Mouse (Mus musculus) heart, embryonic 11.5 days (tissue): ENCODE results near the gene Crisp1. TPM values are rescaled to one million over a fixed set of nuclear protein-coding genes. Genes with fewer than 3 reads are reported as not detected.

ENCODE experiments used
- ATAC-seq: fragments of 200-750 bp; cut with Nextera tagmentation; replicated peaks from 2 replicates; pipeline ENCODE4 v1.8.0; 2017; ENCODE audit warnings: moderate library complexity; ENCODE audit not compliant: insufficient number of reproducible peaks, low FRiP score, low TSS enrichment
- H3K27ac ChIP-seq: fragments of 300-500 bp; sonication (generic); 2 replicates; pipeline ENCODE4 v1.5.1; 2014; ENCODE audit warnings: mild to moderate bottlenecking, low read depth, low read length
- H3K27me3 ChIP-seq: fragments of 300-500 bp; sonication (generic); 2 replicates; pipeline ENCODE4 v1.6.1; 2014; ENCODE audit warnings: mild to moderate bottlenecking, low read length, mixed read lengths; ENCODE audit not compliant: control insufficient read depth, insufficient read depth
- H3K36me3 ChIP-seq: fragments of 300-500 bp; sonication (generic); 2 replicates; pipeline ENCODE4 v1.6.1; 2014; ENCODE audit warnings: mild to moderate bottlenecking, low read length, moderate library complexity, mixed read lengths; ENCODE audit not compliant: control insufficient read depth, insufficient read depth
- H3K4me1 ChIP-seq: fragments of 300-500 bp; sonication (generic); 2 replicates; pipeline ENCODE4 v1.6.1; 2014; ENCODE audit warnings: low read length; ENCODE audit not compliant: control insufficient read depth, insufficient read depth
- H3K4me2 ChIP-seq: fragments of 300-500 bp; sonication (generic); 2 replicates; pipeline ENCODE4 v1.6.1; 2014; ENCODE audit warnings: mild to moderate bottlenecking, moderate library complexity
- H3K4me3 ChIP-seq: fragments of 300-500 bp; sonication (generic); 2 replicates; pipeline ENCODE4 v1.5.1; 2014; ENCODE audit warnings: low read depth, low read length
- H3K9ac ChIP-seq: fragments of 300-500 bp; sonication (generic); 2 replicates; pipeline ENCODE4 v1.6.1; 2014; ENCODE audit warnings: mild to moderate bottlenecking, low read depth, low read length, moderate library complexity
- H3K9me3 ChIP-seq: fragments of 300-500 bp; sonication (generic); replicated peaks from 2 replicates; pipeline ENCODE4 v1.6.1; 2016; ENCODE audit warnings: low read length; ENCODE audit not compliant: control insufficient read depth
- WGBS: fragments of 180-500 bp; shearing (Covaris S2); extraction: QIAGEN DNeasy Blood & Tissue Kit; methylation state at CpG from one replicate; pipeline ENCODE4 v1.1.7; 2014; ENCODE audit not compliant: insufficient replicate concordance; 5-methylcytosine and 5-hydroxymethylcytosine counted together
- polyA plus RNA-seq: library from polyadenylated mRNA; unstranded; fragments of >200 nt; fragmentation: Nextera tagmentation; extraction: Ambion mirVana; gene quantifications from 2 replicates; pipeline ENCODE4 v1.2.1, GENCODE M21; 2014

Gene Crisp1
- polyA plus RNA-seq, result not detected in 2 replicates

- no peak for ATAC-seq
- Histone ChIP-seq H3K9ac (no peak within 1 kb of the TSS), H3K4me2 (no peak within 1 kb of the TSS), H3K9me3 (no peaks in the 10 kb centered on the region), H3K4me1 (no peaks in the 10 kb centered on the region), H3K4me3 (no peak within 1 kb of the TSS), H3K27me3 (no peaks in the 10 kb centered on the region), H3K27ac (no peak within 1 kb of the TSS), H3K36me3 (no peaks in the 10 kb centered on the region)
- WGBS, result 75% methylated on average over 2 of the region's 2 CpGs
These were observed at the start of gene Crisp1 for GRCm38 (mm10) chr17:40319062-40319461. Crisp1 (minus strand) TSS chr17:40319207.

GRCm38 (mm10) chr17:40342497-40343009 is 23.5 kb upstream of the Crisp1 start:
- H3K4me2 ChIP-seq, result no peak overlapping the region
- H3K9me3 ChIP-seq, result no peaks in the 10 kb centered on the region
- 63% methylated on average over 3 of the region's 3 CpGs for WGBS
- no peaks in the 10 kb centered on the region for H3K36me3 ChIP-seq
- no peaks in the 10 kb centered on the region for H3K4me1 ChIP-seq
- H3K4me3 ChIP-seq, result no peak overlapping the region
- no peak overlapping the region for H3K9ac ChIP-seq
- H3K27ac ChIP-seq, result no peak overlapping the region
- H3K27me3 ChIP-seq, result no peaks in the 10 kb centered on the region
- ATAC-seq, result no peak

GRCm38 (mm10) chr17:40285435-40285834 is 33.6 kb downstream of the Crisp1 start:
- Histone ChIP-seq H3K36me3 (no peaks in the 10 kb centered on the region), H3K4me1 (no peaks in the 10 kb centered on the region), H3K9me3 (no peaks in the 10 kb centered on the region), H3K4me3 (no peak overlapping the region), H3K4me2 (no peak overlapping the region), H3K27me3 (no peaks in the 10 kb centered on the region), H3K27ac (no peak overlapping the region), H3K9ac (no peak overlapping the region)
- WGBS, result 62% methylated on average over 2 of the region's 2 CpGs
- no peak for ATAC-seq

GRCm38 (mm10) chr17:40275519-40275918 is 43.5 kb downstream of the Crisp1 start:
- Histone ChIP-seq H3K27me3 (no peaks in the 10 kb centered on the region), H3K9ac (no peak overlapping the region), H3K4me2 (no peak overlapping the region), H3K4me3 (no peak overlapping the region), H3K36me3 (no peaks in the 10 kb centered on the region), H3K27ac (no peak overlapping the region), H3K4me1 (no peaks in the 10 kb centered on the region), H3K9me3 (no peaks in the 10 kb centered on the region)
- 67% methylated on average over 1 of the region's 1 CpGs for WGBS
- no peak for ATAC-seq

- no peaks in the 10 kb centered on the region for H3K4me1 ChIP-seq
- no peak overlapping the region for H3K9ac ChIP-seq
- ATAC-seq, result no peak
- no peaks in the 10 kb centered on the region for H3K9me3 ChIP-seq
- H3K4me2 ChIP-seq, result no peak overlapping the region
- H3K27me3 ChIP-seq, result no peaks in the 10 kb centered on the region
- 60% methylated on average over 1 of the region's 1 CpGs for WGBS
- H3K27ac ChIP-seq, result no peak overlapping the region
- no peaks in the 10 kb centered on the region for H3K36me3 ChIP-seq
- H3K4me3 ChIP-seq, result no peak overlapping the region
These were observed 44.0 kb downstream of the Crisp1 start for GRCm38 (mm10) chr17:40274906-40275470.

GRCm38 (mm10) chr17:40252487-40252886 is 66.5 kb downstream of the Crisp1 start:
- Histone ChIP-seq H3K27ac (no peak overlapping the region), H3K4me1 (no peaks in the 10 kb centered on the region), H3K9me3 (no peaks in the 10 kb centered on the region), H3K36me3 (no peaks in the 10 kb centered on the region), H3K4me2 (no peak overlapping the region), H3K27me3 (no peaks in the 10 kb centered on the region), H3K4me3 (no peak overlapping the region), H3K9ac (no peak overlapping the region)
- ATAC-seq, result no peak
- 63% methylated on average over 1 of the region's 1 CpGs for WGBS

Other genes starting within 250 kb of the Crisp1 start
- gene AC192777.2, start 223.8 kb downstream of the Crisp1 start, polyA plus RNA-seq, result not detected in 2 replicates
- gene Pgk2, start 110.6 kb downstream of the Crisp1 start, polyA plus RNA-seq, result not detected in 2 replicates
- gene Crisp3, start 76.9 kb downstream of the Crisp1 start, polyA plus RNA-seq, result not detected in 2 replicates
- gene Esp8, start 200.8 kb upstream of the Crisp1 start, polyA plus RNA-seq, result not detected in 2 replicates
- gene Esp6, start 242.3 kb upstream of the Crisp1 start, polyA plus RNA-seq, result not detected in 2 replicates